Mouse (Mus musculus) fibroblast of lung, adult 2 months (primary cell): ENCODE results near the gene Ffar4.

Experiments
- DNase-seq: peaks from one replicate; pipeline ENCODE4 v3.0.0-alpha.2; 2011; ENCODE audit warnings: low read depth

Gene Ffar4

GRCm38 (mm10) chr19:38107871-38108270, 11.0 kb downstream of the Ffar4 start:
- DNase-seq = no peak

- no peak for DNase-seq
These were observed 12.8 kb downstream of the Ffar4 start for GRCm38 (mm10) chr19:38109506-38110242.

GRCm38 (mm10) chr19:38111056-38111455, 14.2 kb downstream of the Ffar4 start:
- DNase-seq = peak; percentile 5

GRCm38 (mm10) chr19:38112575-38112974, 15.7 kb downstream of the Ffar4 start:
- no peak for DNase-seq

GRCm38 (mm10) chr19:38114834-38115491, 18.1 kb downstream of the Ffar4 start:
- no peak for DNase-seq

GRCm38 (mm10) chr19:38120123-38120760, 23.4 kb downstream of the Ffar4 start:
- DNase-seq = no peak

- no peak for DNase-seq
These were observed 27.1 kb downstream of the Ffar4 start for GRCm38 (mm10) chr19:38123921-38124320.

- no peak for DNase-seq
These were observed 27.7 kb downstream of the Ffar4 start for GRCm38 (mm10) chr19:38124401-38125218.

- no peak for DNase-seq
These were observed 28.3 kb downstream of the Ffar4 start, which contains the start of gene Rbp4 for GRCm38 (mm10) chr19:38125219-38125610. Rbp4 (minus strand) TSS chr19:38125281.

- DNase-seq = no peak
These were observed 29.8 kb downstream of the Ffar4 start for GRCm38 (mm10) chr19:38126656-38127055.

GRCm38 (mm10) chr19:38132481-38132880, 35.6 kb downstream of the Ffar4 start, which contains the start of gene Pde6c:
Pde6c (plus strand) TSS chr19:38132781.
- no peak for DNase-seq

GRCm38 (mm10) chr19:38133986-38134385, 37.1 kb downstream of the Ffar4 start:
- DNase-seq = no peak

GRCm38 (mm10) chr19:38134806-38135205, 37.9 kb downstream of the Ffar4 start:
- no peak for DNase-seq

- no peak for DNase-seq
These were observed 46.8 kb downstream of the Ffar4 start for GRCm38 (mm10) chr19:38143540-38144271.

- DNase-seq = no peak
These were observed 59.4 kb downstream of the Ffar4 start for GRCm38 (mm10) chr19:38156243-38156642.

- DNase-seq = no peak
These were observed 64.9 kb downstream of the Ffar4 start for GRCm38 (mm10) chr19:38161648-38162354.
